Mouse (Mus musculus) midbrain, embryonic 13.5 days (tissue): Measurements from ENCODE around the gene Ubr4. TPM values are rescaled to one million over a fixed set of nuclear protein-coding genes. Genes with fewer than 3 reads are reported as not detected.

Experiments
- ATAC-seq: fragments of 200-750 bp; cut with Nextera tagmentation; 2 replicates; pipeline ENCODE4 v1.8.0; 2017; ENCODE audit warnings: mild to moderate bottlenecking, moderate TSS enrichment, moderate library complexity
- H3K27ac ChIP-seq: fragments of 300-500 bp; sonication (generic); 2 replicates; pipeline ENCODE4 v1.5.1; 2015; ENCODE audit warnings: inconsistent platforms, mild to moderate bottlenecking, moderate library complexity
- H3K27me3 ChIP-seq: fragments of 300-500 bp; sonication (generic); 2 replicates; pipeline ENCODE4 v1.6.1; 2015; ENCODE audit warnings: mild to moderate bottlenecking, inconsistent platforms
- H3K36me3 ChIP-seq: fragments of 300-500 bp; sonication (generic); 2 replicates; pipeline ENCODE4 v1.6.1; 2015; ENCODE audit warnings: mild to moderate bottlenecking, inconsistent platforms
- H3K4me1 ChIP-seq: fragments of 300-500 bp; sonication (generic); replicated peaks from 2 replicates; pipeline ENCODE4 v1.6.1; 2015; ENCODE audit warnings: inconsistent platforms
- H3K4me2 ChIP-seq: fragments of 300-500 bp; sonication (generic); replicated peaks from 2 replicates; pipeline ENCODE4 v1.6.1; 2015; ENCODE audit warnings: moderate library complexity, mild to moderate bottlenecking, inconsistent platforms
- H3K4me3 ChIP-seq: fragments of 300-500 bp; sonication (generic); replicated peaks from 2 replicates; pipeline ENCODE4 v1.5.1; 2015; ENCODE audit warnings: mild to moderate bottlenecking, inconsistent platforms
- H3K9ac ChIP-seq: fragments of 300-500 bp; sonication (generic); replicated peaks from 2 replicates; pipeline ENCODE4 v1.6.1; 2015; ENCODE audit warnings: mild to moderate bottlenecking, inconsistent platforms
- H3K9me3 ChIP-seq: fragments of 300-500 bp; sonication (generic); 2 replicates; pipeline ENCODE4 v1.6.1; 2016; ENCODE audit warnings: mild to moderate bottlenecking, inconsistent platforms
- WGBS: fragments of 180-500 bp; shearing (Covaris S2); methylation state at CpG from one replicate; pipeline ENCODE4 v1.1.7; 2015; 5-methylcytosine and 5-hydroxymethylcytosine counted together
- polyA plus RNA-seq: library from polyadenylated mRNA; unstranded; fragments of >200 nt; fragmentation: Nextera tagmentation; extraction: Ambion mirVana; gene quantifications from 2 replicates; pipeline ENCODE4 v1.2.1, GENCODE M21; 2015

Gene Ubr4
- polyA plus RNA-seq, 1 experiment from 2014 or later = 85.2 TPM

- Histone ChIP-seq H3K4me3 (no peak overlapping the region), H3K9me3 (no peaks in the 10 kb centered on the region), H3K27me3 (no peaks in the 10 kb centered on the region), H3K4me2 (no peak overlapping the region), H3K36me3 (peaks cover 49% of the 10 kb centered on the region), H3K27ac (no peak overlapping the region), H3K9ac (no peak overlapping the region), H3K4me1 (no peaks in the 10 kb centered on the region)
- 52% methylated on average over 3 of the region's 3 CpGs for WGBS
- ATAC-seq = 0 out of 2 replicates have a peak, but pooled peaks have one; percentile 25
These were observed 139.9 kb downstream of the Ubr4 start for GRCm38 (mm10) chr4:139492258-139492833.

GRCm38 (mm10) chr4:139493227-139494025 lies 141.0 kb downstream of the Ubr4 start:
- Histone ChIP-seq H3K27me3 (no peaks in the 10 kb centered on the region), H3K9ac (no peak overlapping the region), H3K4me3 (no peak overlapping the region), H3K27ac (no peak overlapping the region), H3K9me3 (no peaks in the 10 kb centered on the region), H3K4me2 (no peak overlapping the region), H3K4me1 (peaks cover 4% of the 10 kb centered on the region; the same call in 1 of the 2 replicates), H3K36me3 (peaks cover 38% of the 10 kb centered on the region)
- ATAC-seq = no peak
- 75% methylated on average over 9 of the region's 9 CpGs for WGBS

- Histone ChIP-seq H3K4me1 (peaks cover 4% of the 10 kb centered on the region; the same call in 1 of the 2 replicates), H3K4me3 (no peak overlapping the region), H3K36me3 (no peaks in the 10 kb centered on the region), H3K4me2 (no peak overlapping the region), H3K27ac (no peak overlapping the region), H3K27me3 (no peaks in the 10 kb centered on the region), H3K9ac (no peak overlapping the region), H3K9me3 (no peaks in the 10 kb centered on the region)
- no peak for ATAC-seq
- WGBS = 72% methylated on average over 14 of the region's 14 CpGs
These were observed 148.4 kb downstream of the Ubr4 start for GRCm38 (mm10) chr4:139500814-139501213.

DNA sequence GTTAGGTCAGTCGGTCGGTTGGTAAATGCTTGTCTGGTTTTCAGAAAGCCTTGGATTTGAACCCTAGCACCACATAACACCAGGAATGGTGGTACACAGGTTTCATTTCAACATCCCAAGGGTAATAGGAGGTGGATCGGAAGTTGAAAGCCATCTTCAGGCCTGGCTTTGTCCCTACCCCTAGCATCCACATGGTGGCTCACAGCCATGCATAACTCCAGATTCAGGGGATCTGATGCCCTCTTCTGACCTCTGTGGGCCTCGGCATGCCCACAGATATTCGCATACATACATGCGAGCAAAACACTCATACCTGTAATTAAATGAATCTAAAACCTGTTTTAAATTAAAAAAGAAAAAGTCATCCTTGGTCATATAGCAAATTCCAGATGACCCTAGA lies 149.3 kb downstream of the Ubr4 start:
- ATAC-seq = no peak
- Histone ChIP-seq H3K27me3 (no peaks in the 10 kb centered on the region), H3K4me2 (no peak overlapping the region), H3K27ac (no peak overlapping the region), H3K4me1 (peaks cover 4% of the 10 kb centered on the region; the same call in 1 of the 2 replicates), H3K36me3 (no peaks in the 10 kb centered on the region), H3K9ac (no peak overlapping the region), H3K4me3 (no peak overlapping the region), H3K9me3 (no peaks in the 10 kb centered on the region)
- WGBS = 80% methylated on average over 6 of the region's 6 CpGs

DNA sequence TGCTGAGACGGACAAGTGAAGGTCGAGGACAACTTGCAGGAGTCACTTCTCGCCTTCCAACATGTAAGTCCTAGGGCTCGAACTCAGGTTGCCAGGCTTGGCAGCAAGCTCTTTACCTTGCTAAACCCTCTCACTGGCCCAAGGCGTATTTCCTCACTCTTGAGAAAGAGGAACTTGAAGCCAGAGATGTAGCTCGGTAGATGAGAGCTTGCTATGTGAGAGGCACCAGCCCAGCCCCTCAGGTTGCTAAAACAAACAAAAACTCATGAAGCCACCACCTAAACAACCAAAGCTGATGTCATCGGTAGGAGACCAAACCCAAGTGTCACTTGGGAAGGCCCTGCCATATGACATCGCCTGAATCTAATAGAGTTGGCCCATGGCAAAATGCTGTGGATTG lies 151.5 kb downstream of the Ubr4 start:
- WGBS = 91% methylated on average over 8 of the region's 8 CpGs
- no peaks in the 10 kb centered on the region for H3K9me3 ChIP-seq
- no peak overlapping the region for H3K4me3 ChIP-seq
- H3K36me3 ChIP-seq = no peaks in the 10 kb centered on the region
- H3K27ac ChIP-seq = no peak overlapping the region
- no peak overlapping the region for H3K9ac ChIP-seq
- no peaks in the 10 kb centered on the region for H3K27me3 ChIP-seq
- no peak for ATAC-seq
- H3K4me1 ChIP-seq = no peaks in the 10 kb centered on the region; the same call in 1 of the 2 replicates
- no peak overlapping the region for H3K4me2 ChIP-seq

DNA sequence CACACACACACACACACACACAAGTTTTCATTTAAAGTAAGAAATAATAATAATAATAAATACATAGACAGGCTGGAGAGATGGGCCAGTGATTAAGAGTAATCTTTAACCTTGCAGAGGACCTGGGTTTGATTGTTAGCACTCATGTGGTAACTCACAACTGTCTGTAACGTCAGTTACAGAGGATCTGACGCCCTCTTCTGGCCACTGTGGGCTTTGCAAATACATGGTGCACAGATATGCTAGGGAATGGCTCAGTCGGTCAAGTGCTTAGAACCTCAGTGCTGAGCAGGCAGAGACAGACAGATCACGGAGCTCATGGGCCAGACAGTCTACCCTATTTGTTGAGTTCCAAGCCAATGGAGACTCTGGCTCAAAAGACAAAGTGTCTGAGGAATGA lies 153.3 kb downstream of the Ubr4 start:
- H3K27me3 ChIP-seq = no peaks in the 10 kb centered on the region
- H3K4me3 ChIP-seq = no peak overlapping the region
- no peak overlapping the region for H3K27ac ChIP-seq
- H3K36me3 ChIP-seq = no peaks in the 10 kb centered on the region
- H3K9ac ChIP-seq = no peak overlapping the region
- ATAC-seq = no peak
- no peaks in the 10 kb centered on the region; the same call in 1 of the 2 replicates for H3K4me1 ChIP-seq
- no peak overlapping the region for H3K4me2 ChIP-seq
- no peaks in the 10 kb centered on the region for H3K9me3 ChIP-seq
- WGBS = 77% methylated on average over 4 of the region's 4 CpGs

DNA sequence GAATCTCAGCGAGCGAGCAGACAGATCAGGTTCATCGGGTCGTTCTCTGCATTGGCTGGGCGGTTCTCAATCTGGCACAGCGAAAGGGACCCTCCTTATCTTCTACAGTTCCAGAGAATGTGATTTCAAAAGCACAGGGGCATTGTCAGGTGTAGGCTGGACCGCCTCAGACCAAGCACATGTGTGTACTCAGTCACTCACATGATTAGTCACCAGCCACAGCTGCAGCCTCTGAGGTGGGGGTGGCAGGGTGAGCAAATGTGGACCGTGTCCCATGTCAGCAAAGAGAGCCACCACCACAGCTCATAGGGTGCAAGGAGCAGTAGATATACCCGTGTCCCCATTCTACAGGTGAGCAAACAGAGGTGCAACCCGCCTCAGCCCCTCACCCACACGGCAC lies 154.3 kb downstream of the Ubr4 start:
- Histone ChIP-seq H3K9me3 (no peaks in the 10 kb centered on the region), H3K27me3 (no peaks in the 10 kb centered on the region), H3K9ac (no peak overlapping the region), H3K4me1 (no peaks in the 10 kb centered on the region), H3K27ac (no peak overlapping the region), H3K4me2 (no peak overlapping the region), H3K36me3 (no peaks in the 10 kb centered on the region), H3K4me3 (no peak overlapping the region)
- ATAC-seq = no peak
- 90% methylated on average over 11 of the region's 11 CpGs for WGBS

- no peak for ATAC-seq
- H3K4me1 ChIP-seq = no peaks in the 10 kb centered on the region
- 74% methylated on average over 2 of the region's 2 CpGs for WGBS
These were observed 156.7 kb downstream of the Ubr4 start for GRCm38 (mm10) chr4:139509069-139509468.

GRCm38 (mm10) chr4:139511557-139511956 lies 159.1 kb downstream of the Ubr4 start:
- H3K4me3 ChIP-seq = no peak overlapping the region
- H3K9me3 ChIP-seq = no peaks in the 10 kb centered on the region
- H3K4me2 ChIP-seq = no peak overlapping the region
- ATAC-seq = no peak
- H3K4me1 ChIP-seq = no peaks in the 10 kb centered on the region
- no peaks in the 10 kb centered on the region for H3K36me3 ChIP-seq
- no peak overlapping the region for H3K27ac ChIP-seq
- no peaks in the 10 kb centered on the region for H3K27me3 ChIP-seq
- 81% methylated on average over 2 of the region's 2 CpGs for WGBS
- H3K9ac ChIP-seq = no peak overlapping the region

More at GRCm38 (mm10) chr4:139509069-139509468, 156.7 kb downstream of the Ubr4 start:
- no peaks in the 10 kb centered on the region for H3K9me3 ChIP-seq
- H3K27me3 ChIP-seq = no peaks in the 10 kb centered on the region
- no peak overlapping the region for H3K9ac ChIP-seq
- no peak overlapping the region for H3K27ac ChIP-seq
- H3K36me3 ChIP-seq = no peaks in the 10 kb centered on the region
- H3K4me2 ChIP-seq = no peak overlapping the region
- H3K4me3 ChIP-seq = no peak overlapping the region

DNA sequence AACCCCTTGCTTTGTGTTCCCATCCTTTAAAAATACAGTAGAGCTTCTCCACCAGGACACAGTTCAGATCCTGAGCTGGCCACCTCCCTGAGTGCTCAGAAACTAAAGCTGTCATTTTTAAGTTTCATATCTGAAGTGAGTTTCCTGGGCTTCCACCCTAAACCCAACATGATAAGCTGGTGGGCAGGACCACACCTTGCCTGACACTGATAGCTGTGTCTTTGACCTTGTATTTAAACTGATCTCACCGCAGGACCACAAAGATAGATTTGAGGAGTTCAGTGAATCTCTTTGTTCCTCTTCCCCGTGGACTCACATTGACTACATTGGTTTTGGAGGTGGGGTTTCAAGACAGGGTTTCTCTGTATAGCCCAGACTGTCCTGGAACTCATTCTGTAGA lies 160.6 kb downstream of the Ubr4 start:
- 77% methylated on average over 2 of the region's 2 CpGs for WGBS
- no peaks in the 10 kb centered on the region for H3K9me3 ChIP-seq
- ATAC-seq = no peak

DNA sequence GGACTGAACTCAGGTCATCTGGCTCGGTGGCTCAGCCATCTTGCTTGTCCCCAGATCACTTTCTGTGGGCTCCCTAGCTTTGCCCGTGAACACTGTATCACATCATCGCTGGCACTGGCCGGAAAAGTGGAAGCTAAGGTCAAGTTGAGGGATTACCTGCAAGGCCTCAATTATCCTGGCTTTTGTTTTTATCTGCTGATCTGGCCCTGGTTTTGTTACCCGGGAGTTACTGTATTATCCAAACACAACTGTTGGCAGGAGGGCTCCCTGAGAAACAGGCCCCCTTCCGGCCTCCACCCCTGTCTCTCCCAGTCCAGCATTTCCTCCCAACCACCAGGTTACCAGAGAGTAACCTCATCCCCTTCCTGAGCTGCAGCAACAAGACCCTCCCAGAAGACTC lies 166.8 kb downstream of the Ubr4 start:
- WGBS = 82% methylated on average over 6 of the region's 6 CpGs
- H3K9me3 ChIP-seq = no peaks in the 10 kb centered on the region
- no peak overlapping the region for H3K27ac ChIP-seq
- no peak for ATAC-seq
- no peaks in the 10 kb centered on the region for H3K36me3 ChIP-seq
- no peaks in the 10 kb centered on the region for H3K4me1 ChIP-seq
- H3K4me3 ChIP-seq = no peak overlapping the region
- no peak overlapping the region for H3K9ac ChIP-seq
- H3K4me2 ChIP-seq = no peak overlapping the region
- H3K27me3 ChIP-seq = no peaks in the 10 kb centered on the region

More for the DNA sequence above, 160.6 kb downstream of the Ubr4 start:
- Histone ChIP-seq H3K27me3 (no peaks in the 10 kb centered on the region), H3K4me3 (no peak overlapping the region), H3K9ac (no peak overlapping the region), H3K27ac (no peak overlapping the region), H3K36me3 (no peaks in the 10 kb centered on the region), H3K4me2 (no peak overlapping the region), H3K4me1 (no peaks in the 10 kb centered on the region)

DNA sequence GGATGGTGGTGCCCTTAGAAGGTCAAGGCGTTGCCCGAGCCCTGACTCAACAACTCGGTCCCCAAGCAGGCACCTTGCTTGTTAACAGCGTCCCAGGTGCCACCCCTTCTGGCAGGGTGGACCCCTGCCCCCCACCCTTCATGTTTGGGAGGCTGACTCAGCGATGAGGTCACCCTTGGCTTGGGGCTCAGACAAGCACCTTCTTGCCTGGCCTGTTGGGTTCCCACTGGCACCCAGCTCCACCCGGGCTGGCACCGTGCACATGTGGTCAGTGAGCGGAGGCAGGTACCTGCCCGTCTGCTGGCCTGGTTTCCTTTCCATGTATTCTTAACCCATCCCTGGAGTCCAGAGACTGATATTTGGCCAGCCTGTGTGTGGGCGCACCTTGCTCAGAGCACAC lies 169.5 kb downstream of the Ubr4 start:
- no peak for ATAC-seq
- Histone ChIP-seq H3K36me3 (no peaks in the 10 kb centered on the region), H3K4me3 (no peak overlapping the region), H3K27me3 (no peaks in the 10 kb centered on the region), H3K4me2 (no peak overlapping the region), H3K4me1 (peaks cover 5% of the 10 kb centered on the region; the same call in 1 of the 2 replicates), H3K9ac (no peak overlapping the region), H3K27ac (no peak overlapping the region), H3K9me3 (no peaks in the 10 kb centered on the region)
- WGBS = 93% methylated on average over 10 of the region's 10 CpGs
